Mouse (Mus musculus) macrophage (primary cell): ENCODE data around the gene Son. TPM values are rescaled to one million over a fixed set of nuclear protein-coding genes. Genes with fewer than 3 reads are reported as not detected.
"Not testable (repeated sequence)": the region's sequence is repeated elsewhere in the genome, so short reads cannot be mapped to it uniquely, and the experiment has no call there.

Experiments
- H3K27ac ChIP-seq: fragments of 350-480 bp; formaldehyde crosslinking; 2 replicates; pipeline ENCODE4 v1.9.0; 2021
- H3K36me3 ChIP-seq: fragments of 350-480 bp; formaldehyde crosslinking; 2 replicates; pipeline ENCODE4 v1.9.0; 2021; ENCODE audit errors: inconsistent target
- H3K4me3 ChIP-seq: fragments of 350-480 bp; formaldehyde crosslinking; 2 replicates; pipeline ENCODE4 v1.9.0; 2021; ENCODE audit errors: inconsistent target
- H3K79me2 ChIP-seq: fragments of 350-480 bp; formaldehyde crosslinking; 2 replicates; pipeline ENCODE4 v1.9.0; 2021; ENCODE audit errors: inconsistent target
- WGBS: methylation state at CpG from one replicate; pipeline ENCODE4 v1.1.7; 2026; ENCODE audit warnings: inconsistent platforms; ENCODE audit not compliant: missing documents; 5-methylcytosine and 5-hydroxymethylcytosine counted together
- polyA plus RNA-seq: library from polyadenylated mRNA; stranded (reverse); fragments of 250-400 nt; gene quantifications from 3 replicates; pipeline ENCODE4 v1.2.4, GENCODE M21; 2018; ENCODE audit warnings: inconsistent platforms

Gene Son
- polyA plus RNA-seq, 1 experiment from 2014 or later: 188 TPM

- H3K27ac ChIP-seq: no peak overlapping the region
- peaks cover 17% of the 10 kb centered on the region; the same call in 1 of the 2 replicates for H3K79me2 ChIP-seq
- WGBS: 79% methylated on average over 9 of the region's 9 CpGs
- no peak overlapping the region for H3K4me3 ChIP-seq
- peaks cover 34% of the 10 kb centered on the region; the same call in 1 of the 2 replicates for H3K36me3 ChIP-seq
Observed at GRCm38 (mm10) chr16:91623074-91623473, 24.2 kb upstream of the Son start.

DNA sequence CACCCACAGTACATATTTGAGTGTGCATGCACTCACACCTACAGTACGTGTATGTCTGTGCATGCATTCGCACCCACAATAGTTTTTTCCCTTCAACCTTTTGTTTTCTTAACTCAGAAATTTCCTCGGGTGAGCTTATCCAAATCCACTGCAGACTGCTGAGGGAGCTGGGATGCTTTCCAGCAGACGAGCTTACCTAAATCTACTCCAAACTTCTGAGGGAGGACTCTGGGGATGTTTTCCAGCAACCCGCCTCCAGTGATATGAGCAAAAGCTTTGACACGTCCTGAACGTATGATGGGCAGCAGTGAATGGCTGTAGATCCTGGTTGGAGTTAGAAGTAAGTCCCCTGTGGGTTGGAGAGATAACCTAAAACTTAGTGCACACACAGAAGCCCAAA is 19.5 kb upstream of the Son start:
- Histone ChIP-seq H3K36me3 (peaks cover 31% of the 10 kb centered on the region; the same call in 1 of the 2 replicates), H3K4me3 (no peak overlapping the region), H3K79me2 (no peaks in the 10 kb centered on the region; the same call in 1 of the 2 replicates), H3K27ac (no peak overlapping the region)
- 94% methylated on average over 7 of the region's 7 CpGs for WGBS

DNA sequence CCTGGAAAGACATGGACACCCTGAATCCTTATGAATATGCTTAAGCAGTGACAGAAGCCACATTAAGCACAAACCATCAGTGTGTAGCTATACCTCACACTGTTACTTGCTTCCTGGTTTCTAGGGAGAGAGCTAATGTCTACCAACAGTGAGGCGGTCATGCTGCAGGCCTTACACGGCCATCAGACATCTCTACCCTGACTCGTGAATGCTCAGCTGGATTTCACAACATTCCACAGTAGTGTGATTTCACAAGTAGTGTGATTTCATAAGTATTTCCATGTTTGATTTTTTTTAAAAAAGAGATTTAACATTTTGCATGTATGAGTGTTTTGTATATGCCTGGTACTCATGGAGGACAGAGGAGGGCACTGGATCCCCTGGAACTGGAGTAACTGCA is 18.6 kb upstream of the Son start:
- Histone ChIP-seq H3K27ac (no peak overlapping the region), H3K36me3 (peaks cover 29% of the 10 kb centered on the region), H3K79me2 (no peaks in the 10 kb centered on the region; the same call in 1 of the 2 replicates), H3K4me3 (no peak overlapping the region)
- WGBS: 24% methylated on average over 3 of the region's 3 CpGs

DNA sequence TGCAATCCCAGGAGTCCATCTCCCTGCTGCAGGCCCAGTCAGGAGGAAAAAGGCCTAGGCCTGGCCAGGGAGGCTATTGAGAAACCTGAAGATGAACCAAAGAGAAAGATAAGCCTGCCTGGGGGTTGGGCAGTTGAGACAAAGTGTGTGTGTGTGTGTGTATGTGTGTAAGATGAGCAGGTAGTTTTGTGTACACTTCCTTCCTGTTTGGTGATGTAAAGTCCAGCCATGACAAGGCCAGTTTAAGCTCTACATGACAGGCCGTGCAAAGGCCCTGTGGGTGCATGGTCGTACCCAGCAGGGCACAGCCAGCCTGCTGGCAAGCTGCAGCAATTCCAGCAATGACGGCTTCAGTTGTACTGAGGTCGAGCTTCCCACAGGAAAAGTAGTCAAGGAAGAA is 17.6 kb upstream of the Son start:
- 91% methylated on average over 4 of the region's 4 CpGs for WGBS
- Histone ChIP-seq H3K27ac (no peak overlapping the region), H3K79me2 (no peaks in the 10 kb centered on the region; the same call in 1 of the 2 replicates), H3K36me3 (peaks cover 27% of the 10 kb centered on the region), H3K4me3 (no peak overlapping the region)

GRCm38 (mm10) chr16:91630584-91630983 is 16.7 kb upstream of the Son start:
- Histone ChIP-seq H3K79me2 (no peaks in the 10 kb centered on the region), H3K27ac (no peak overlapping the region), H3K36me3 (peaks cover 21% of the 10 kb centered on the region), H3K4me3 (no peak overlapping the region)
- WGBS: 100% methylated on average over 1 of the region's 1 CpGs

GRCm38 (mm10) chr16:91632439-91632838 is 14.9 kb upstream of the Son start:
- Histone ChIP-seq H3K79me2 (no peaks in the 10 kb centered on the region), H3K36me3 (peaks cover 25% of the 10 kb centered on the region), H3K4me3 (no peak overlapping the region), H3K27ac (no peak overlapping the region)
- WGBS: 95% methylated on average over 5 of the region's 5 CpGs

DNA sequence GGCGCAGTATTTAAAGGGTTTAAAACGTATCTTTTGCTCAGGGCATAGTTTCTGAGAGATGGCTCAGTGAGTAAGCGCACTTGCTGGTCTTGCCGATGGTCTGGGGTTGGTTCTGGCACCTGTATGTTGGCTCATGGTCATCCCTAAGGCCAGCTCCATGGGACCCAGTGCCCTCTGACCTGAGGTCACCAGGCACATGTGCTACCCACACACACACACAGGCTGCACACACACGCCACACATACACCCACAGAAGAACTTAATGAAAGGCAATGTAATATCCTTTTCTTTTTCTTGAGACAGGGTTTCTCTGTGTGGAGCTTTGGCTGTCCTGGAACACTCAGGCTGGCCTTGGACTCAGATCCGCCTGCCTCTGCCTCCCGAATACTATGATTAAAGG is 14.4 kb upstream of the Son start:
- no peak overlapping the region for H3K4me3 ChIP-seq
- WGBS: 93% methylated on average over 7 of the region's 7 CpGs
- H3K27ac ChIP-seq: no peak overlapping the region
- no peaks in the 10 kb centered on the region for H3K79me2 ChIP-seq
- H3K36me3 ChIP-seq: peaks cover 30% of the 10 kb centered on the region

DNA sequence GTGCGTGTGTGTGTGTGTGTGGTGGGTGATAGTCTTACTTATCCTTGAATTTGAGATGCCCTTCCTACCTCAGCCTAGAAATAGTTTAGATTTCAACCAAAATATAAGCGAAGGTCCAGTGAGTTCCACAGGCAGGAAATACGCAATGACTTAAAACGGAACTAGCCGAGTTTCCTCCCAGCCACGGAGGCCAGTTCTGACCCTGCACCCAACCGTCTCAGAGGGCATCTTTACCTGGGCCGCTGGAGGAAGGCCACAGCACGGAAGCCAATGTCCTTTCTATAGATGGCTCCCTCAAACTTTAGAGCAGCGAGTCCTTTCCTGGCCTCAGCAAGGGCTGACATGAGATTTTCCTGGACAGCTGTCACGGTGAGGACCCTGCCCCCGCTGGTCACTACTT is 13.7 kb upstream of the Son start:
- H3K79me2 ChIP-seq: no peaks in the 10 kb centered on the region
- 65% methylated on average over 12 of the region's 12 CpGs for WGBS
- H3K36me3 ChIP-seq: peaks cover 37% of the 10 kb centered on the region
- no peak overlapping the region for H3K4me3 ChIP-seq
- no peak overlapping the region for H3K27ac ChIP-seq

GRCm38 (mm10) chr16:91639161-91639560 is 8.1 kb upstream of the Son start:
- 96% methylated on average over 5 of the region's 5 CpGs for WGBS
- Histone ChIP-seq H3K36me3 (peaks cover 34% of the 10 kb centered on the region; the same call in 1 of the 2 replicates), H3K27ac (no peak overlapping the region), H3K79me2 (peaks cover 25% of the 10 kb centered on the region), H3K4me3 (no peak overlapping the region)

DNA sequence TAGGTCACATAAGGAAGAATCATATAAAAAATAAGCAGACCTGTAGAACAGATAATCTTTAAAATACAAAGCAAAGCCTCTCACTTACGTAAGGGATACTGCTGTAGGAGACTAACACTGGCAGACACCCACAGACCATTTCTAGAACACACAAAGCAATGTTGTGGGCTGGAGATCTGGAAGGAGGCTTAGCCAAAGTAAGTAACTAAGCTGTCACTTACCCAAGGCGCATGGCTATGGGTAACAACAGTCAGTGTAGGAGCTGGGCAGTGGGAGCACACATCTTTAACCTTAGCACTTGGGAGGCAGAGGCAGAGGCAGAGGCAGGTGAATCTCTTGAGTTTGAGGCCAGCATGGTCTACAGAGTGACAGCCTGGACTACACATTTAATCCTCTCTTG is 7.7 kb upstream of the Son start:
- 97% methylated on average over 2 of the region's 2 CpGs for WGBS
- peaks cover 34% of the 10 kb centered on the region; the same call in 1 of the 2 replicates for H3K36me3 ChIP-seq
- H3K79me2 ChIP-seq: peaks cover 30% of the 10 kb centered on the region
- no peak overlapping the region for H3K4me3 ChIP-seq
- no peak overlapping the region for H3K27ac ChIP-seq

DNA sequence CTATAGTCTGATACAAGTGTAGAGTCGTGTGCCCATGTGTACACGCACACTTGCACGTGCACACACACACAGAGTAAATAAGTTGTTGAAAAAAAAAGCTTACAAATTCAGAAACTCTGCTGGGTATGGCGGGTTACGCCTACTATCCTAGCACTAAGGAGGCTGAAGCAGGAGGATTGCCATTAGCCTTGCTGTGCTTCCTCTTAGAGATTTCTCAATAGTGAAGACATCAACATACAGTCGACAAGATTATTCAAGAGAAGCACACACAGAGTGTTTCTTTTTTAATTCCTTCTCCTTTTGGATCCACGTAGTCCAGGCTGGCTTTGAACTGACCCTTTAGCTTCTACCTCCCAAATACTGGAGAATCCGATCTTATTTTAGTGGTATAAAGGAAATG is 7.1 kb upstream of the Son start:
- WGBS: 80% methylated on average over 8 of the region's 8 CpGs
- H3K36me3 ChIP-seq: peaks cover 34% of the 10 kb centered on the region; the same call in 1 of the 2 replicates
- H3K4me3 ChIP-seq: no peak overlapping the region
- H3K27ac ChIP-seq: no peak overlapping the region
- H3K79me2 ChIP-seq: peaks cover 35% of the 10 kb centered on the region

DNA sequence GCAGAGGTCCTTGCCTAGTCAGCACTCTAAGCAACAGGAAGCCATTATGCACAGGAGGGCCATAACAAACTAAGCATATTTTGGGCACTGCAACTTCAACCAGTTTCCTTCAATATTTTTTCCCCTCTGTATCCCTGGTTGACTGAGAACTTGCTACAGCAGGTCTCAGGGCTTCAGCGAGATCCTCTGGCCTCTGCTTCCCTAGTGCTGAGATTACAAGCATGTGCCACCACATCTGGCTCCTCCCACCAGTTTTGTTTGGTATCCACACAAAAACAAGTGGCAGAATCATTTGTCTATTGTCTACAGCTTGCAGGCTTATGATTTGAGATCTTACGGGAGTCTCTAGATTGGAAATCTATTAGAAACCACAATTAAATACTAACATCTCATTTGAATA is 2.4 kb upstream of the Son start:
- 73% methylated on average over 2 of the region's 2 CpGs for WGBS
- Histone ChIP-seq H3K27ac (no peak overlapping the region), H3K4me3 (no peak overlapping the region), H3K79me2 (peaks cover 71% of the 10 kb centered on the region), H3K36me3 (peaks cover 11% of the 10 kb centered on the region; the same call in 1 of the 2 replicates)

DNA sequence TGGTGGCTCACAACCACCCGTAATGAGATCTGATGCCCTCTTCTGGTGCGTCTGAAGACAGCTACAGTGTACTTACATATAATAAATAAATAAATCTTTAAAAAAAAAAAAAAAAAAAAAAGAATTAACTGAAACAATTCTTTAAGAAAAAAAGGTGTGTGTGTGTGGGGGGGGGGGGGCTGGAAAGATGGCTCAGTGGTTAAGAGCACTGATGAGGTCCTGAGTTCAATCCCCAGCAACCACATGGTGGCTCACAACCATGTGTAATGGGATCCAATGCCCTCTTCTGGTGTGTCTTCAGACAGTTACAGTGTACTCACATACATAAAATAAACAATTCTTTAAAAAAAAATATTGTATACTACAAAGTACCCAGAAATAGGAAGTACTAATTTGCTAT is 1.9 kb upstream of the Son start:
- Histone ChIP-seq H3K4me3 (peak overlapping the region; percentile 81; the same call in 1 of the 2 replicates), H3K79me2 (peaks cover 76% of the 10 kb centered on the region)
- no CpG with 5 or more reads among the region's 2 CpGs for WGBS
- not testable (repeated sequence) for H3K36me3 ChIP-seq, H3K27ac ChIP-seq

GRCm38 (mm10) chr16:91645995-91646602 is 1.2 kb upstream of the Son start:
- WGBS: under 1% methylated on average over 11 of the region's 11 CpGs
- Histone ChIP-seq H3K27ac (peak overlapping the region; percentile 46), H3K4me3 (peak overlapping the region; percentile 81), H3K36me3 (0 out of 2 replicates have a peak, but pooled peaks cover 6% of the 10 kb centered on the region), H3K79me2 (peaks cover 83% of the 10 kb centered on the region)

DNA sequence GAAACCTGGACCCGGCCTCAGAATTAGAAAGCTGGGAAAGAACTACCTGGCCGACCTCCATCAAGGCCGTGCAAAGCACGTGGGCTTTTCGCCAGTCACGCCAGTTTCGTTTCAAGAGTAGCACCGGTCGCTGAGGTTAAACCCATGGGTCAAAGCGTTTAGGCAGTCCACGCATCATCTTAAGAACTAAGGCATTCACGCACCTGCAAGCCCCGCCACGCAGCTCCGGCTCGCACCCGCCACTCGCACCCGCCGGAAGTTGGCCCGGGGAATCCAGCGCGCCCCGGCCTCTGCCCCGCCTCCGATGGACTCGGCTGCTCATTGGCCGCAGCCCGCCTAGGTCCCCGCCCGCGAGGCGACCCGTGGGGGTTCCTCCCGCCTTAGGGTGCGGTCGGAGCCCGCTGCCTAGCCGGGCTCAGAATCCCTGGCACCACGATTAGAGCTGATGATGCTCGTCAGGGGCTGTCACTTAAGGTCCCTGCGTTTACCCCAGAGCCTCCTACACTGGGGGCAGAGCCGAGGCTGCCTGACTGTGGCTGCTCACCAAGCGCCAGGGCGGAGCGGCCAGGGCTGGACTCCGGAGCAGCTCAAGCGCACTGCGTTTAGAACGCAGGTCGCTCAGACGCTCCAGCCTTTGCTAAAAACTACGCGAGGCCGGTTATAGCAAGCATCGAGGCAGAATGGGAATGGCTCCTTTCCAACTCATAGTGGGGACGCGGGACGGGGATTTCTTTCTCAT is 456 bp upstream of the Son start, which contains the start of gene Gart:
Gene Gart (minus strand): TSS at position 272 of the 739 bp plus-strand sequence.
- H3K36me3 ChIP-seq: peaks cover 5% of the 10 kb centered on the region
- peak within 1 kb of the TSS; percentile 99 for H3K27ac ChIP-seq
- WGBS: under 1% methylated on average over 57 of the region's 59 CpGs
- peaks cover 88% of the 10 kb centered on the region for H3K79me2 ChIP-seq
- peak within 1 kb of the TSS; percentile 87 for H3K4me3 ChIP-seq
